Mouse (Mus musculus) forebrain, embryonic 15.5 days (tissue): Measurements from ENCODE around the gene 9630041A04Rik. TPM values are rescaled to one million over a fixed set of nuclear protein-coding genes. Genes with fewer than 3 reads are reported as not detected.

Experiments used
- ATAC-seq: fragments of 200-750 bp; cut with Nextera tagmentation; replicated peaks from 2 replicates; pipeline ENCODE4 v1.8.0; 2017; ENCODE audit warnings: mild to moderate bottlenecking, moderate TSS enrichment, moderate library complexity
- H3K27ac ChIP-seq: fragments of 300-500 bp; sonication (generic); replicated peaks from 2 replicates; pipeline ENCODE4 v1.5.1; 2015; ENCODE audit warnings: mild to moderate bottlenecking, inconsistent platforms
- H3K27me3 ChIP-seq: fragments of 300-500 bp; sonication (generic); 2 replicates; pipeline ENCODE4 v1.6.1; 2015; ENCODE audit warnings: inconsistent platforms
- H3K36me3 ChIP-seq: fragments of 300-500 bp; sonication (generic); 2 replicates; pipeline ENCODE4 v1.6.1; 2015; ENCODE audit warnings: mild to moderate bottlenecking, inconsistent platforms
- H3K4me1 ChIP-seq: fragments of 300-500 bp; sonication (generic); 2 replicates; pipeline ENCODE4 v1.6.1; 2015; ENCODE audit warnings: inconsistent platforms
- H3K4me2 ChIP-seq: fragments of 300-500 bp; sonication (generic); replicated peaks from 2 replicates; pipeline ENCODE4 v1.6.1; 2015; ENCODE audit warnings: mild to moderate bottlenecking, inconsistent platforms
- H3K4me3 ChIP-seq: fragments of 300-500 bp; sonication (generic); 2 replicates; pipeline ENCODE4 v1.5.1; 2015; ENCODE audit warnings: mild to moderate bottlenecking, inconsistent platforms
- H3K9ac ChIP-seq: fragments of 300-500 bp; sonication (generic); replicated peaks from 2 replicates; pipeline ENCODE4 v1.6.1; 2015; ENCODE audit warnings: mild to moderate bottlenecking, inconsistent platforms
- H3K9me3 ChIP-seq: fragments of 300-500 bp; sonication (generic); 2 replicates; pipeline ENCODE4 v1.6.1; 2016; ENCODE audit warnings: inconsistent platforms
- WGBS: fragments of 180-500 bp; shearing (Covaris S2); methylation state at CpG from one replicate; pipeline ENCODE4 v1.1.7; 2015; ENCODE audit warnings: mixed read lengths; 5-methylcytosine and 5-hydroxymethylcytosine counted together
- polyA plus RNA-seq: library from polyadenylated mRNA; unstranded; fragments of >200 nt; fragmentation: Nextera tagmentation; extraction: Ambion mirVana; gene quantifications from 2 replicates; pipeline ENCODE4 v1.2.1, GENCODE M21; 2015

The 9630041A04Rik gene
- polyA plus RNA-seq, 1 experiment from 2014 or later, result 0.60 TPM

GRCm38 (mm10) chr9:101971806-101972205 lies 110.2 kb downstream of the 9630041A04Rik start:
- no peak overlapping the region for H3K4me2 ChIP-seq
- H3K27me3 ChIP-seq, result no peaks in the 10 kb centered on the region
- 25% methylated on average over 6 of the region's 6 CpGs for WGBS

GRCm38 (mm10) chr9:101972314-101972713 lies 110.7 kb downstream of the 9630041A04Rik start:
- no peaks in the 10 kb centered on the region for H3K27me3 ChIP-seq
- no peak for ATAC-seq
- no peak overlapping the region for H3K27ac ChIP-seq
- no peak overlapping the region for H3K9ac ChIP-seq
- no peaks in the 10 kb centered on the region for H3K36me3 ChIP-seq
- no peaks in the 10 kb centered on the region for H3K9me3 ChIP-seq
- no peaks in the 10 kb centered on the region for H3K4me1 ChIP-seq
- H3K4me2 ChIP-seq, result no peak overlapping the region
- 78% methylated on average over 8 of the region's 8 CpGs for WGBS
- H3K4me3 ChIP-seq, result no peak overlapping the region

More at GRCm38 (mm10) chr9:101971806-101972205, 110.2 kb downstream of the 9630041A04Rik start:
- no peak overlapping the region for H3K4me3 ChIP-seq
- no peaks in the 10 kb centered on the region for H3K4me1 ChIP-seq
- no peaks in the 10 kb centered on the region for H3K36me3 ChIP-seq
- no peak overlapping the region for H3K9ac ChIP-seq
- H3K27ac ChIP-seq, result no peak overlapping the region
- H3K9me3 ChIP-seq, result no peaks in the 10 kb centered on the region
- ATAC-seq, result no peak

GRCm38 (mm10) chr9:101976884-101977465 lies 115.3 kb downstream of the 9630041A04Rik start:
- 0 out of 2 replicates have a peak, but pooled peaks cover 4% of the 10 kb centered on the region for H3K4me1 ChIP-seq
- no peak overlapping the region for H3K9ac ChIP-seq
- no peaks in the 10 kb centered on the region for H3K36me3 ChIP-seq
- no peak for ATAC-seq
- no peak overlapping the region for H3K4me2 ChIP-seq
- no peaks in the 10 kb centered on the region for H3K9me3 ChIP-seq
- 87% methylated on average over 4 of the region's 4 CpGs for WGBS
- H3K27me3 ChIP-seq, result no peaks in the 10 kb centered on the region
- no peak overlapping the region for H3K27ac ChIP-seq
- H3K4me3 ChIP-seq, result no peak overlapping the region

GRCm38 (mm10) chr9:101981161-101981560 lies 119.5 kb downstream of the 9630041A04Rik start:
- H3K27me3 ChIP-seq, result no peaks in the 10 kb centered on the region
- H3K9me3 ChIP-seq, result no peaks in the 10 kb centered on the region
- H3K27ac ChIP-seq, result no peak overlapping the region
- H3K4me1 ChIP-seq, result 0 out of 2 replicates have a peak, but pooled peaks cover 4% of the 10 kb centered on the region
- H3K4me3 ChIP-seq, result no peak overlapping the region
- no peaks in the 10 kb centered on the region for H3K36me3 ChIP-seq
- WGBS, result 70% methylated on average over 2 of the region's 2 CpGs
- ATAC-seq, result no peak
- no peak overlapping the region for H3K4me2 ChIP-seq
- H3K9ac ChIP-seq, result no peak overlapping the region

GRCm38 (mm10) chr9:101982378-101982777 lies 120.7 kb downstream of the 9630041A04Rik start:
- ATAC-seq, result no peak
- Histone ChIP-seq H3K4me3 (no peak overlapping the region), H3K9ac (no peak overlapping the region), H3K9me3 (no peaks in the 10 kb centered on the region), H3K27me3 (no peaks in the 10 kb centered on the region), H3K27ac (no peak overlapping the region), H3K4me1 (0 out of 2 replicates have a peak, but pooled peaks cover 4% of the 10 kb centered on the region), H3K4me2 (no peak overlapping the region), H3K36me3 (no peaks in the 10 kb centered on the region)
- WGBS, result 78% methylated on average over 7 of the region's 7 CpGs

- 57% methylated on average over 2 of the region's 2 CpGs for WGBS
- no peak for ATAC-seq
- Histone ChIP-seq H3K9me3 (no peaks in the 10 kb centered on the region), H3K27ac (no peak overlapping the region), H3K4me3 (no peak overlapping the region), H3K4me2 (no peak overlapping the region), H3K9ac (no peak overlapping the region), H3K27me3 (no peaks in the 10 kb centered on the region), H3K36me3 (no peaks in the 10 kb centered on the region), H3K4me1 (no peaks in the 10 kb centered on the region)
Measured at GRCm38 (mm10) chr9:101986910-101987309, 125.3 kb downstream of the 9630041A04Rik start.

GRCm38 (mm10) chr9:101990032-101990431 lies 128.4 kb downstream of the 9630041A04Rik start:
- H3K36me3 ChIP-seq, result peaks cover 4% of the 10 kb centered on the region; the same call in 1 of the 2 replicates
- H3K4me3 ChIP-seq, result no peak overlapping the region
- 59% methylated on average over 6 of the region's 6 CpGs for WGBS
- H3K27me3 ChIP-seq, result no peaks in the 10 kb centered on the region
- no peak overlapping the region for H3K27ac ChIP-seq
- H3K4me1 ChIP-seq, result no peaks in the 10 kb centered on the region
- H3K9ac ChIP-seq, result no peak overlapping the region
- H3K9me3 ChIP-seq, result no peaks in the 10 kb centered on the region
- no peak for ATAC-seq
- no peak overlapping the region for H3K4me2 ChIP-seq

- Histone ChIP-seq H3K36me3 (peaks cover 4% of the 10 kb centered on the region; the same call in 1 of the 2 replicates), H3K9me3 (no peaks in the 10 kb centered on the region), H3K4me2 (no peak overlapping the region), H3K9ac (no peak overlapping the region), H3K27ac (no peak overlapping the region), H3K4me3 (no peak overlapping the region), H3K27me3 (no peaks in the 10 kb centered on the region), H3K4me1 (no peaks in the 10 kb centered on the region)
- 66% methylated on average over 12 of the region's 12 CpGs for WGBS
- ATAC-seq, result no peak
Measured at GRCm38 (mm10) chr9:101990836-101991235, 129.2 kb downstream of the 9630041A04Rik start.
